Mouse (Mus musculus) layer of hippocampus, postnatal 36 days (tissue): ENCODE data around the gene Mta1. TPM values are rescaled to one million over a fixed set of nuclear protein-coding genes. Genes with fewer than 3 reads are reported as not detected.

Experiments
- DNase-seq, 2 experiments: peaks; one replicate each; pipeline ENCODE4 v3.0.0; 2022
- microRNA-seq, 2 experiments: library from miRNA; unstranded; fragments of <30 nt; microRNA quantifications; one replicate each; pipeline ENCODE4 v1.2.0; 2021
- total RNA-seq, 2 experiments: library from RNA; stranded (reverse); gene quantifications; 2 replicates each; pipeline ENCODE4 v1.2.3; 2021

The Mta1 gene
- total RNA-seq, 2 experiments from 2014 or later, result 69.1 to 77.8 TPM

DNA sequence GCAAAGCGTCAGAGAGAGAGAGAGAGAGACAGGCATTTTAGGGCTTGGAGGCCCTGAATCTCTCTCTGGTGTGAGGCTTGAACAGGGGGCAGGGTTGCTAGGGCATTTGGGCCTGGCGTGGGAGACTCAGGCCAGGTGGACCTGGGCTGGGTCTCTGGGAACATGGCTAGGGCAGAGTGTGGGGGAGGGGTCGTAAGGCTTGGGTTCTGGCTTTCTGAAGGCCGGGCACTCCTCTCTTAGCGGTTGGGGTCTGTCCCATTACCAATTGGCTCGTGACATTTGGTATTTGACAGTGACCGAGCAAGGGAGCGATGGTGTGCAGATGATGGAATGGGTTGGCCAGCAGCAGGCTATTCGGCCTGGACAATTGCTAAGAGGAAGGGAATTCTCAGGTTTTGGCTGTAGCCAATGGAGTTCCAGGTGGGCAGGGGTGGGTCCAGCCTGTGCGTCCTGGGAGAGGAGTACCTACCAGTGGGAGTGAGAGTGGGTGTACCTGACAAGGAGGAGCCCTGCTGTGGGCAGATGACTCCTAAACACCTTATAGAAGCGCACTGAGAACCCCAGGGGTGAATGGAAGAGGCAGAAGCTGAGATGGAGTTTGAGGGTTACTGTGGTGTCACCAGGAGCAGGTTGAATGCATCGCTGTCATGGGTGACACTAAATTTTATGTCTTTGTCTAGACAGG, 88.4 kb downstream of the Mta1 start:
- DNase-seq, result no peak

Small RNAs within 50 kb of the gene (microRNA-seq; reads per million reads assigned to microRNA genes)
- gene Gm44471, result 0 reads per million in 2 experiments

Other genes starting within 250 kb of the Mta1 start
- not detected for gene Gpr132, start 230.1 kb upstream of the Mta1 start, total RNA-seq
- 10 to 100 TPM; 43.8 to 45.6 TPM for gene Jag2, start 168.5 kb upstream of the Mta1 start, total RNA-seq
- 10 to 100 TPM; 11.4 to 13.1 TPM for gene Nudt14, start 156.2 kb upstream of the Mta1 start, total RNA-seq
- 10 to 100 TPM; 55.4 to 56.3 TPM for gene Btbd6, start 121.8 kb upstream of the Mta1 start, total RNA-seq
- 10 to 100 TPM; 54.8 to 57.8 TPM for gene Brf1, start 97.6 kb upstream of the Mta1 start, total RNA-seq
- 10 to 100 TPM; 87.3 to 88.1 TPM for gene Pacs2, start 83.8 kb upstream of the Mta1 start, total RNA-seq
- gene Tex22, start 23.8 kb upstream of the Mta1 start, total RNA-seq, result under 1 TPM; 0.27 to 0.46 TPM
- gene Crip2, start 42.0 kb downstream of the Mta1 start, total RNA-seq, result 10 to 100 TPM; 93.0 to 95.4 TPM
- gene Crip1, start 48.0 kb downstream of the Mta1 start, total RNA-seq, result 10 to 100 TPM in 1 of 2 experiments, 1 to 10 TPM in 1; 8.9 to 12.6 TPM
- 1 to 10 TPM in 1 of 2 experiments, under 1 TPM in 1; 0.82 to 1.5 TPM for gene Tedc1, start 58.1 kb downstream of the Mta1 start, total RNA-seq
- gene Tmem121, start 87.7 kb downstream of the Mta1 start, total RNA-seq, result 10 to 100 TPM; 20.5 to 23.8 TPM